Mouse (Mus musculus) frontal cortex, postnatal 14 days (tissue): ENCODE results near the gene Atp5c1.

Experiments used
- DNase-seq, 2 experiments: peaks; one replicate each; pipeline ENCODE4 v3.0.0; 2022; ENCODE audit warnings: low spot score in 2 of 2

The Atp5c1 gene

DNA sequence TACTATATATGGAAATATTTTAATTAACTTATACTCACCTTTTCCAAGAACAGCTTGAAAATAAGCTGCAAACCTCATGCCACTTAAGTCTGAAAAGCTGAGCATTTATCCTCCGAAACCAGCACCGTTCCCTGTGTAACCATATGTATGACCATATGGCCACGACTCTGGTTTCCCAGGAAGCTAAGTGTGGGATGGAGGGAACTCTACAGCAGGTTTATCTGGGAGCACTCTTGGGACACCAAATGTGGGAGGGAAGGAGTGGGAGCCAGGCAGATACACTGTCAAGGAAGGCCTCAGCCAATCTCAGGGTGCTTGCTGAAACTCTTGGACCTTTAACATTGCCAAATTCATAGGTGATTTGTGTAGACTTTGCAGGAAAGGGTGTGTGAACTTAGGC, 29.4 kb downstream of the Atp5c1 start:
- peak; percentile 27 to 33 for DNase-seq

DNA sequence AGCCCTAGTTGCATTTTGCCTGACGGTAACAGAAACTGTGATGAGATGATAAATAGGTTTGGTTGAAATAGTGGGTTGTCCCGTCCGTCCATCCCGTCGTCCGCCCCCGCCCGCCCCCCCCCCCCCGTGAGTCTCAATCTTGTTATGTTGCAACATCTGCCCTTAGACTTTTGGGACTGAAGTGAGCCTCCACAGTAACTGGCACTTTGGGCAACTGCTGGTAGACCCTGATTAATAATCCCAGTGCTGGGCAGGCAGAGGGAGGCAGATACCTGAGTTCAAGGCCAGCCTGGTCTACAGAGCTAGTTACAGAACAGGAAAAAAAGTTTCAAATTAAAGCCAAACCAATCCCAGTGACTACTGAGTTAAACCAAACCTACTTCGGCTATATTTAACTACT, 30.9 kb downstream of the Atp5c1 start:
- no peak for DNase-seq

DNA sequence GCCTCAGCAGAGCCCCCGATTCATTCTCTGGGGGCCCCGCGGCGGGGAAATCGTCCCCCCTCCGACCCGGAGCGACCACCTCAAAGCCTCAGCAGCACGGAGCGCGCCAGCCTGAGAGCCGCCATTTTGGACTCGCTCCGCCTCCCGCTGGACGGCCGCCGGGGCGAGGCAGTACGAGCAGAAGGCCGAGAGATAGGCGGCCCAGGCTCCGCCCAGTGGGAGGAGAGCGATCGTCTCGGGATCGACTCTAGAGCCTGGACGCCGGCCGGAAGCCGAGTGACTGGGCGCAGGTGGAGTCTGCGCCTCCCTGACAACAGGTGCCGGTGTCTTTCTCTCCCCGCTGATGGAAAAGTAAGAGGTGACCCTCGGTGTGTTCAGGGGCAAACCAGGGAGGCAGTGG, 31.8 kb downstream of the Atp5c1 start, which contains the start of gene Taf3:
Gene Taf3 (minus strand): TSS at position 136 of the 400 bp plus-strand sequence.
- DNase-seq = peak; percentile 80 to 89

- peak; percentile 18 to 27 for DNase-seq
Observed at GRCm38 (mm10) chr2:10047758-10048436, 32.4 kb downstream of the Atp5c1 start.

DNA sequence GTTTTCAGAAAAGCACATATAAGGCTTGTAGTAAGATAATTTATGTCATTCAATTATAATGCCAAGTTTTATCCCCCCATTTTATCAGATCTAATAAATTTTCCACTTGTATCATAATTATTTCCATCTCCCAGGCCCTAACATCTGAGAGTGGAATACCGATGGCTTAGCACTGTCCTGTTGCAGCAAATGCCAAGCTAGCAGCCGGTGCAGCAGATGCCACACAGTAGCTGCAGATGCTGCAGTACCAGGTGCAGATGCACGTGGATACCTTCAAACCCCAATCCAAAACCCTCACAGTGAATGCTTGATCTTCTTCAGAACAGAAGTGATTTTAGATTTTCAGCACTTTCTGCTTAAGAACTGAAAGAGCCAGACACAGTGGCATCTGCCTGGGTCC, 45.3 kb downstream of the Atp5c1 start:
- no peak for DNase-seq

DNA sequence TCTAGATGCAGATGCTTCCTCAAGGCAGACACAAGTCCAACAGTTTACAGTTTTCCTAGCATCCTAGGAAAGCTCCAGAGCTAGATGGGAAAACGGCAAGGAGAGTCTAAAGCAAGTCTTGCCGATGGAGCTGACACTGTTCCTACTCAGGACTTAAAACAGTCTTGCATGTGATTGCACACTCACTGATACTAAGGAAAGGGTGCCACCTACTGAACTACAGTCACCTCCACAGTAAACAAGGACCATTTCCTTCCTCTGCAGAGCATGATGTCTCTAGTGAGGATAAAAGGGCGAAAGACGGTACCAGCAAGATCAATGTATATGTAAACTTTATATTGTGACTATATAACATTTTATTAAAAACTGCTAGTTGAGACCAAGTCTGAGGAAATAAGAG, 46.6 kb downstream of the Atp5c1 start:
- no peak for DNase-seq

DNA sequence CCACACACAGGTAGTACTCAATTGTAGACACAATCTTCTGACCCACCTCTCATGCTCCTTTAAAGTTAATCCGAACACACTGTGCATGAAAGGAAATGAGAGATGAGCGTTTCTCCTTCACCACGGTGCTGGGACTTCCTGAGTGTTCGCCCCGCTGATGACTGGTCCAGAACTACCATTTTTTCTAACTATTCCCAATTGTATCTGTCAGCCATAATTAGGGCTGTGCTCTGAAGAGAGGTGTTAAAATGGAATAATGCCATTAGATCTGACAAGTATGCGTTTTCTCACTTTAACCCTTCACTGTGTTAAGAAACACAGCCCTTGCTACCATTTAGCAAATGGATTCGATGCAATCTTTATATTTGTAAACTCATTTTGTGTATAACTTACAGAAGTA, 50.6 kb downstream of the Atp5c1 start:
- DNase-seq = no peak

GRCm38 (mm10) chr2:10024264-10024663, 56.0 kb downstream of the Atp5c1 start:
- DNase-seq = no peak

DNA sequence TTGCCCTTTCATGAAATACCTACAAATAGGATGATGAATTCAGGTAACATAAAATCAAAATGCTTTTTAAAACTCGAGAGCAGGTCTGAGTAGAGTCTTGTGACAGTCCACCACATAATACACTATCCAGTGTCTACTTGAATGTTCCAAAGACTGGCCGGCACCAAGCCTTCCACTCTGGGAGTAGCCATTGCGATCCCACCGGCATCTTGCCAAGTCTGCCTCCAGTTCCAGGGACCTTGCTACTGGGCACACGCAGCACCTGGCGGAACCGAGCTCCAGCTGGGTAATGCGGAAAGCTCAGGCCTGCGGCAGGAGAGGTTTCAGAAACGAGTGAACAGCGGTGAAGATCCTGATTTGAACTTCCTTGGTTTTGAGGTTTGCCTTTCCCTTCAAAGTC, 59.0 kb downstream of the Atp5c1 start:
- DNase-seq = no peak

DNA sequence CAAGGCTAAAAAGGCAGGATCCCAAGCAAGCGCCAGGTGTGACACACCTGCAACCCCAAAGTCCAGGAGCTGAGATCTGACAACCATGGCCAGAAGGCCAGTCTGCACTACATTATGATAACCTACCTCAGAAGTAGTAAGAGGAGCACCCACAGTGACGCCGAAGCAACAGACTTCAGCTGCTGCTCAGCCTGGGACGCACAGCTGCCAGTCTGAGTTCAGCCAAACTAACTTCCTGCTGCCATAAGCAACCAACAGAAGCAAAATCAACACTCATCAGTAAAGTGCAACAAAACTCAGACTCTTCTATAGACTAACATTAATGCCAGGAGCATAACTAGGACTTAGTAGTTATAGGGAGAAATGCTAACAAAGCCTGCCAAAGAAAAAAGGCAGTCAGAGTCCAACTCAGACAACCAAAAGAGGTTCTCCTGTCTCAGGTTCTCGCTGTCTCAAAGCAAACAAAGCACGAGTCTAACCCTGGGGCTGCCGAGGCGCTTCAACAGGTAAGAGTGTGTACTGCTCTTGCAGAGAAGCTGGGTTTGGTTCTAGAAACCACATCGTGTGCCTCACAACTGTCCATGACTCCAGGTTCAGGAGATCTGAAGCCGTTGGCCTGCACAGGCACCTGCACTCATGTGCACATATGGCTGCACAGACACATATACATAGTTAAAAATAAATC, 65.2 kb downstream of the Atp5c1 start:
- no peak for DNase-seq

- DNase-seq = no peak
Observed at GRCm38 (mm10) chr2:10010263-10010909, 69.9 kb downstream of the Atp5c1 start.

GRCm38 (mm10) chr2:10009671-10010254, 70.5 kb downstream of the Atp5c1 start:
- DNase-seq = no peak

DNA sequence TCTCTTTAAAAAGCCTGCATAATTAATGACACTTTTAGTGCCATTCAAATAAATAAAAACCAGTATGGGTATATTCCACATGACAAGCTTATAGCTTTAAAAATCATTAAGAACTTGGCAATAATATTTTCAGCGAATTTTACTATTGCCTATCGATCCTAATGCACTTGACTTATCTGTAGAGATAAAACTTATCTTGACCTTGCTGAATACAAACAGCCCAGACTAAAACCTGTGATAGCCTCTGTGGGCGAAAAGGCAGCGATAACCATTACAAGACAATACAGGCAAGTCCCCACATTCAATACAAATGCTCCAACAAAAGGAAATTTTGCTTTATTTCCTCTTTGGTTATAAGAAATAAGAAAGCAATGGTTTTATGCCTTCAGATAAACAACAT, 71.7 kb downstream of the Atp5c1 start:
- DNase-seq = no peak
